Mouse (Mus musculus): ENCODE results near the gene Scamp2.

Gene Scamp2

DNA sequence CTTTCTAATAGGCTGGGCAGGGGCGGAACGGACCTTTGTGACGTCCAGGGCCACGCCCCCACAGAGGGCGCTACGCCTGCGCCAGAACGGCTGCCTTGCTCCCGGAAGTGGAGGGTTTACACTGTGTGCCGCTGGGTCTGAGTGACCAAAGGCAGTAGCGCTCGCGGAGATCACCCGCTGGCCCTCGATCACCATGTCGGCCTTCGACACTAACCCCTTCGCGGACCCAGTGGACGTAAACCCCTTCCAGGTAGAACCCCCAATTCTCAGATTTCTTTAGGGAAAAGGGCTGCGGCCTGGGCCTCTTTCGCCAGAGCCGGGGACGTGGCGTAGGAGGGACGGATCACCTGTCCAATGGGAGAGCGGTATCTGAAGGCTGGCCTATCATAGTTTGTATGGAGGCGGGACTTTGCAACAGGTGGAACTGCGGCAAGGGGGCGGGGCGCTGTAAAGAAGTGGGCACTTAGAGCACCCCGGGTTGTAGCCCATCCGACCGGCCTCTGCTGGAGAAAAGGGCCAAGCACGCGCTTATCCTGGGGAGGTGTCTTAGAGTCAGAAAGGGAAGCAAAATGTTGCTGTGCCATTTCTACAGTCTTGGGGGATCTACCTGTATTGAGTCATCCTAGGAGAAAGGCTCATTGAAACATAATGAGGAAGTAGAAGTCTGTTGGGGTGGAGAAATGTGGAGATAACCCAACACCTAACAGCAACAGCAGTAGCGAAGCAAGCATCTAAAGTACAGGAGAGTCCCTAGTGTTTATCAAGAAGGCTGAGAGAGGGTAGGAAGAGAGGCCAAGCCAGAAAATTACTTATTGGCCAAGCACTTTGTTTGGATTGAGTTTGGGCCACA lies at the start of gene Scamp2:
Gene Scamp2 (plus strand): TSS at position 83 of the 850 bp plus-strand sequence.
- in situ Hi-C loops (cut with MboI, MseI): no loop called here

DNA sequence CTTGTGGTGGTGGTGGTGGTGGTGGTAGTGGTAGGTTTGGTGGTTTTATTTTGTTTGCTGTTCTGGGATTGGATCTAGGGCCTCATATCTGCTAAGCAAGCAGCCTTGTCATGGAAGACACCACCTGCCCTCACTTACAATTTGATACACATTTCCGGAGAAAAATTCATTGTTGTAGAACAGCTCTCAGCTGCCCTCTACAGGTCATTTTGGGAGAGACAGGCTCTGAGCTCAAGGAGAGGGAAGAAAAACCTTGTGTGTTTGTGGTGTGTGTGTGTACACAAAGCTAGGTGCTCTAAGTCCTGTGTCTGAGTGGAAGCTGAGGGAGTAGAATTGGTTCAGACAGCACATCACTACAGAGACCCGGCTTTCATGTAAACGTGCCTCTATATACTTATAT lies 43.6 kb upstream of the Scamp2 start:
- in situ Hi-C loops (cut with MboI, MseI): no loop called here

DNA sequence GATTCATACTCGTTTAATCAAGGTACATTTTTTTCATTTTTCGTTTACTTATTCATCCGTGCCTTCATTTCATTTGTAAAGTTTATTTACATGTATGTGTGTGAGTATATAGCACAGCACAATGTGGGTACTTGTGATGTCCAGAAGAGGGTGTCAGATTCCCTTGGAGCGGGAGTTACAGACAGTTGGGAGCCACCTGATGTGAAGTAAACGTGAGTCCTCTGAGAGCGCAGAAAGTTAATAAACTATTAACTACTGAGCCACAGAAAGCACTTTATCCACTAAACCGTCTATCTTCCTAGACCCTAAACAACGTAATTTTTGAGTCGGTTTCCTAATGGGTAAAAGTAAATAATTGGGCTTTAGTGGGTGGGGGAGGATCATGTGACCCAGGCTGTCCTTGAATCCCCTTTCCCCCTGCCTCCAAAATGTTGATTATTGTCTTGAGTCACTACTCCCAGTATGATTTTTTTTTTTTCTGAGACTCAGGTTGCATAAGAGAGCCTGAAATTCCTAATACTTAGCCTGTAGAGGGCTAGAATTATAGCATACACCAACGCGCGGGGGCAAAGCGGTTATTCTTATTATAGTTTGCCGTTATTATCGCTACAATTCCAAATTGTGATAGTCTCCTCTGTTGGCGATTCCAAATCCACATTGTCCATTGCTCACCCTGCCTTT lies 40.2 kb upstream of the Scamp2 start:
- in situ Hi-C loops (cut with MboI, MseI): loop anchor here (5.0 kb wide), 1 partner anchor 38 kb away; no protein-coding TSS in a partner anchor

DNA sequence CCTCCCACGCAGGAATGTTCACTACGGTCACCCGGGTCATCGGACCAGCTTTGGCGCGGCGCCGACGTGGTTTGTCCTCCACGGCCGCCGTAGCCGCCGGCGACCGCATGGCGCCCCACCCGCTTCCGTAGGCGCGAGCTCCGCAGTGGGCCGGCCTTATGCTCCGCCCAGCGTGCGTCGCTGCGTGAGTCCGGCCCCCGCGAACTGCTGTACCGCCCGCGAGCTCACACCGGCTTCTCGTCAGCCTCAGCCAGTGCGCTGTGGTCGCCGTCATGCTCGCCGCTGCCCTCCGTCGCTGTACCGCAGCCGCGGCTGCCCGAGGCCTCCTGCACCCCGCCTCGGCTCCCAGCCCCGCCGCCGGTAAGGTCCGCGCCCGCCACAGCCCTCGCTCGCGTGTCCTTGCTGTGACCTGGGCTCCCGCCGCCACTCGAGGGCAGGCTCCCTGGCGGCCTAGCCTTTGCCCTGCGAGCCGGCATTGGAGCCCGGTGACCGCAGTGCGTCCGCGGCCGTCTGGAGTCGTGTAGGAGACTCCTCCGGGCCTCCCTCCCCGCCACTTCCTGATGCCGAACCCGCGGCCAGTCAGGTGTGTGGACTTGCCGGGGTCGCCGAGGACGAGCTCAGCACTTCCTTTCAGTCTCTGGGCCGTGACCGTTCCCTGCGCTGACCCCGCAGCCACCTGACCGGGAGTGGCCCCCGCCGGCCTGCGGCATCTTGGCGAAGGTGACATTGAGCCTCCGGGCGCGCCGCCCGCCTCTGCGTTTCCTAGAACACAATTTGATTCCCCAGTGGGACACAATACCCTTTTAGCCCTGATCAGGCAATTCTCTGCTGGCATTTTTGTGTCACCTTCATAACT lies 39.5 kb upstream of the Scamp2 start, which contains the start of gene Cox5a:
Gene Cox5a (plus strand): TSS at position 219 of the 856 bp plus-strand sequence.
- in situ Hi-C loops (cut with MboI, MseI): loop anchor here (5.0 kb wide), 1 partner anchor 39 kb away; no protein-coding TSS in a partner anchor

DNA sequence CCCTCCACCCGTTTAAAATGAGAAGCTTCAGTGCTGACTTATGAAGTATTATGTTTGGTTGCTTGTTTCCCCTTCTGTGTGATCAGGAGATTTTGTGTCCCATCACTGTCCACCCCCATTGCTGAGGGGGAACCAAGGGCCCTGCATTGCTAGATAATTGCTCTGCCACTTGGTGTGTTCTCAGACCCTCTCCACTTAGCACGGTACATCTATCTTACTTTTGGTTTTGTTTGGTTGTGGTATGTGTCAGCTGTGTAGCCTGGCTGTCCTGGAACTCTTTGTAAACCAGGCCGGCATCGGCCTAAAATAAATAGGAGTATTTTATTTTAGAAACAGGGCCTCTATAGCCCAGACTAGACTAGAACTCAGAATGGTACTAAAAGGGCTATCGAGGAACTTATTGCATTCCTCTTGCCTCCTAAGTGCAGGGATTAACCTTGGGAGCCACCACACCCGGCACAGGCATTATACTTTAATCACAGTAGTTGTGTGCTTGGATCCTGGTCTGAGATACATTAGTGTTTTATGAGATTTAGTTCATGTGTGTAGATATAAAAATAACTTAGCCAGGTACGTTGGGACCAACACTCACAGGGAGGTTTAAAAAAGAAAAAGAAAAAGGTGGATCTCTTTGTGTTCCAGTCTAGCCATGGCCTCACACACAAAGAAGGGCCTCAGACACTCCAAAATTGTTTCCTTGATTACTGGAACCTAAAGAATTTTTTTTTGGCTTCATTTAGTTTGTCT lies 38.5 kb upstream of the Scamp2 start:
- in situ Hi-C loops (cut with MboI, MseI): loop anchor here (5.0 kb wide), 1 partner anchor 40 kb away; no protein-coding TSS in a partner anchor

DNA sequence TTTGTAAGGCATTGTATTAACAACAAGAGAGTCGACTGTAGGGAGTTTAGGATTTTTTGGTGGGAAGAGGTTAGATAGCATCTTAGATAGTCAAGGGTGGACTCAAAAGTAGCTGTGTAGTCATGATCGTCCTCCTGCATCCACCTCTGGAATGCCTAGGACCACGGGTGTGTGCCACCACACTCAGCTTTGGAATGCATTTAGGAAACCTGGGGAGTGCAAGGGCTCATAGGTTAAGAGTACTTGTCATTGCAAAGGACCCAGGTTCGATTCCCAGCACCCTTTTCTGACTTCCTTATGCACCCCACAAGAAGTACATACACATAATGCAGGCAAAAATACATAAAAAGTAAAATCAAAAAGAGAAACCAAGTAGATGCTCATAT lies 37.9 kb upstream of the Scamp2 start:
- in situ Hi-C loops (cut with MboI, MseI): loop anchor here (5.0 kb wide), 1 partner anchor 41 kb away; no protein-coding TSS in a partner anchor

DNA sequence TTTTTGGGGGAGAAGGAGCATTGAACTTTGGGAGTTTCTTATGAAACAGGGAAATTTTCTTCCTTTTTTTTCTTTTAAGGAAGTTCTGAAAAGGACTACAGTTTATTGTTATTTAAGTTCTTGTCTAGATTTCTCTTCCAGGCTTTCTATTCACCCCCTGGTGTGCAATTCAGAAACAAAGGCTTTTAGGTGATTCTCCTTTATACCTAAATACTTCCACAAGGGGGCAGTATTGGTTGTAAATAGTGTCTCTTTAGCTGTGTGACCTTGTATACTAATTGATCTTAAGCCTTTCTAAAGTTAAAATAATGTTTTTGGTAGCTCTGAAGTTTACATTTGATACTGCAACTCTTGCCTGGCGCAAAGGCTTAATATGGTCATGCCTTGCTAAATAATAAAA lies 37.0 kb upstream of the Scamp2 start:
- in situ Hi-C loops (cut with MboI, MseI): loop anchor here (5.0 kb wide), 1 partner anchor 41 kb away; no protein-coding TSS in a partner anchor

DNA sequence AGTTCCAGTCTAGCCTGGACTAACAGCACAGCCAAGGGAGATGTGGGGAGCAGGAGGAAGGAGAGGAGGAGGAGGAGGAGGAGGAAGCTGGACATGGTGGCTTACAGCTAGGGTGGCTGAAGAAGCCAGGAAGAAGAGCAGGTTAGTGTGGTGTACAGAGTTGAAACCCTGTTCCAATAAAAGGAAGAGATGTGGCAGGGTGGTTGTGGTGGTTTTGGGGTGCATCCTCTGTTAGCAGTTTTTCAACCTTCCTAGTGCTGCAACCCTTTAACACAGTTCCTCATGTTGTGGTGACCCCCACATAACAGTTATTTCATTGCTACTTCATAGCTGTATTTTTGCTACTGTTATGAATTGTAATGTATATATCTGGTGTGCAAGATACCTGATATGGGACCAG lies 36.3 kb upstream of the Scamp2 start:
- in situ Hi-C loops (cut with MboI, MseI): loop anchor here (5.0 kb wide), 1 partner anchor 42 kb away; no protein-coding TSS in a partner anchor

DNA sequence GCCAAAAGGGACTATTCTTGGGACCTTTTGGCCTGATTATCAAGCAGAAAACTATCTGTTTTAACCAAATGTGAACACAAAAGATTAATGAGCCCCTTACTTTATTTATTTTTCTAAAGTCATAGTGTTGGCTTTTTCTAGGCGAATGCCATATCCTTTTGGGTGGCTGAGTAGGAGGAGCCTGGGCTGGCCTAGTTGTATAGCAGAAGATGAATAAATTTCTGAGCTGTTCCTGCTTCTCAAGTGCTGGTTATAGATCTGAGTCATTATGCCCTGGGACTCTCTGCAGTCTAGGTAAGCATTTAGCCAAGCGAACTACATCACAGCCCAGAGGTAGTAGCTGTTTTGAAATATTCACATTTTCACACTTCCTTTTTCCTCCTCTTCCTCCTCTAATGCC lies 35.2 kb upstream of the Scamp2 start:
- in situ Hi-C loops (cut with MboI, MseI): no loop called here

DNA sequence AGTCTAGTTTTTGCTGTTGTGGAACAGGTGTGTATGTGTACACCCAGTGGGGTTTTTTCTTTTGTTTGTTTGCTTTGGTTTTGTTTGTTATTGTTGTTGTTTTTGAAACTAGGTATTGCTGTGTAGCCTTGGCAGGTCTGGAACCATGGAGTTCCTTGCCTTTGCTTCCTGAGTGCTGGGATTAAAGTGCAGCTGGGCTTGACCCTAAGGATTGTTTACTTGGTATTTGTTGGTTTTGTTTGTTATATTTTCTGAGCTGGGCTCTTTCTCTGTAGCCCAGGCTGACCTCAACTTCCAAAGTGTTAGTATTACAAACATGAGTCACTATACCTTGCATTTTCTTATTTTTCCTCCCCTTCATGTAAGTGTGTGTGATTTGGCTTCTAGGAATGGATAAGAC lies 34.3 kb upstream of the Scamp2 start:
- in situ Hi-C loops (cut with MboI, MseI): no loop called here

DNA sequence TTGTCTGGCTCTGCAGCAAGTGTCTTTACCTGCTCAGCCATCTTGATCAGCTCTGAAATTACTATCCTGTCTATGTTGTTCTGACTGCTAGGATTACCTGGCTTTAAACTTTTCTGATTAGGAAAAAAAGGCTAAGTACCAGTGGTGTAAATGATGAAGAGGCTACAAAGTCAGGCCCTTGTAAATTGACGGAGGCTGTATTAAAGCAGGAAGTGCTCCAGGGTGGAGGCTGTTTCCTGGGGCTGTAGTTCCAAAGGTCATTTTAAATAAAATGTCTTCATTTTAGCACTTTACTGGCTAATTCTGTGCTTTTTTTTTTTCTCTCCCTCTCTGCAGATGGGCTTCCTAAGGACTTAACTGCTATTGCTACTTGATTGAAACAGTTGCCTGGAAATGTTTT lies 28.8 kb upstream of the Scamp2 start:
- in situ Hi-C loops (cut with MboI, MseI): no loop called here

DNA sequence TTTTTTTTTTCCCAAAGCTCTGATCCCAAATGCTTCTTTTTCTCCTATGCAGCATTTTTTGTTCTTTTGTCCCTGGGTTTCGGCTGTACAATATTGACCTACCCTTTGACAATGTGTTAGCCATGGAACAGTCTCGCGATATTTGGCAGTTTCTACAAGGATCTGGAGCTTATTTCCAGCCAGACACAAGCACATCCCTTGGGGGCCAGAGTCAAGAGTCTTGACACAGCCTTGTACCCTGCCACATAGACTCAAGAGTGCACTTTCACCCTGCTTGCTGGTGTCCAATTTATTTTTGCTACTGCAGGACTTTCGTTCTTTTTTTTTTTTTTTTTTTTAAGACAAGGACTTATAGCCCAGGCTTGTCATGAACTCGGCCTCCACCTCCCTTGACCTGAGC lies 24.4 kb upstream of the Scamp2 start:
- in situ Hi-C loops (cut with MboI, MseI): no loop called here

DNA sequence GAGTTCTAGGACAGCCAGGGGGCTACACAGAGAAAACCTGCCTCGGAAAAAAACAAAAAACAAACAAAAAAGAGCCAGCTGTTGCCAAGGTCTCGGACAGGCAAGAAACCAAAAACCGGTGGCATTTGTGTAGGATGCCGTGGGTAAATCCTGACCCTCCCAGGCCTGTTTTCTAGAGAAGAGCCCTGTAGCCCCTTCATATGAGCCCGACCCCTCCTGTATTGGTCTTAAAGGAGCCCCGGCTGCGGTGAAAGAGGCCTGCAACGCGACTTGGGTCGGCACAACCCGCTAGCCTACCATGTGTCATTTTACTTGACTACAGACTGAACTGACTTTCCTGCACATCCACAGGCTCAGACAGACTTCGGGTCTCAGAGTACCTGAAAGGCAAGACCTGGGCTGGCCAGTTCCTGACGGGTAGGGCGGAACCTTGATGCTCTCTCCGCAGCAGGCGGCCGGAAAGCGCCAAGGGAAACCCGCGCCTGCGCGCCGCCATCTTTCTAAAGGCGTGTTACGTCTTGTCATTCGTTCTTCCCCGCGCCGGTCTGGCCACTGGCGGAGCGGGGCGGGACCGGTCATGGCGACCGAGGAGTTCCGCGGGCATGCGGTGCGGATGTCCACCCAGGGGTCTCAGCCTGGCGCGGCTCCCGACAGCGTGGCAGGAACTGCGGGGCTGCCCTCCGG lies 23.6 kb upstream of the Scamp2 start, which contains the start of gene Fam219b:
Gene Fam219b (plus strand): TSS at position 485 of the 684 bp plus-strand sequence.
- in situ Hi-C loops (cut with MboI, MseI): no loop called here

DNA sequence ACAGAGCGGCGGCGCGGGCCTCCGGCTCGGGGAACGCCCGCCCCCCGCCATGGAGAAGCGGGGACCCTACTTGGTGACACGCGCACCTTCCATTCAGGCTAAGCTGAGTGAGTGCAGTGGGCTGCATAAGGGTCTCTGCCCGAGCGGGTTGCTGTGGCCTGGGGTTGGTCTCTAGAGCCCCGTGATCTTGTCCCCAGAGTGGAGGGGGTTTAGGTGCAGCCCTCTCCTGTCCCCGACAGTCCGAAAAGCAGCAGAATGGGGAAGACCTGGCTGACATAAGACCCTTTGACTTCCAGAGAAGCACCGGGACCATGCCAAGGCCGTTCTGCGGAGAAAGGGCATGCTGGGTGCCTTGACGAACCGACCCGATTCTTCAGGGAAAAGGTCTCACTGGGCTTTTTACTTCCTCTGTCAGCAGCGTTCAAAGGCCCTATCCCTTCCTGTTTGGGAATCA lies 23.0 kb upstream of the Scamp2 start:
- in situ Hi-C loops (cut with MboI, MseI): no loop called here

DNA sequence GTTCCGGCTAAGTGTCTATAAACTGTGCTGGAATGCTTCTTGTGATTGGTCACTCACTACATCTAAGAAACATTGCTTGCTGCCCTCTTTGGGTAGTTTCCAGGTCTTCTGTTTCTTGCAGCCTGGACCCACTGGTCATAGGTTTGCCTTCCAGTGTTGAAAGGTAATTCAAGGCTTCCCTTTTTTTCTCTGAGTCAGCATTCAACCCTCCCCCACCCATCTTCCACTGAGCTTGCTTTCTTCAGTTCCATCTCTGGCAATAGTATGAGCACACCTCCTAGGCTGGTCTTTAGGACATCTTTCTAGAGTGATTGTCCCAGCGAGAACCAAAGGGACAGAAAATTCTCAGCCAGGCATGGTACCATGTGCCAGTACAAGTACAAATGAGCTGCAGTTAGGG lies 21.2 kb upstream of the Scamp2 start:
- in situ Hi-C loops (cut with MboI, MseI): no loop called here

DNA sequence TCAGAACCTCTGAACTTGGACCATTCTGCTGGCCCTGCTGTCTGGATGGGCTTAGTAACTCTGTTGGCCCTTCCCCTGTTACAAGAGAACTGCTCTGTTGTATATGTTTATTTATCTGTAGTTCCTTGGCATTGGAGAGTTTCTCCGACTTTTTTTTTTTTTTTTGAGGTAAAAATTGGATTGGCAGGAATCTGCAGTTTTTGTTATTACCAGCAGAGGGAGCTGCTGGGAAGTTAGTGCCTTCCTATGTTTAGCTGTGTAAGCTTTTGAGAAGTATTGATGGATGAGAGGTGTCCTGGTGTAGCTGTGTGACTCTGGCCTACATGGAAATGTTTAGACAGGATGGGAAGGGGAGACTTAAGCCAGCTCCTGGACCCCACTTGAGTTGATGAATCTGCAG lies 19.4 kb upstream of the Scamp2 start:
- in situ Hi-C loops (cut with MboI, MseI): no loop called here

DNA sequence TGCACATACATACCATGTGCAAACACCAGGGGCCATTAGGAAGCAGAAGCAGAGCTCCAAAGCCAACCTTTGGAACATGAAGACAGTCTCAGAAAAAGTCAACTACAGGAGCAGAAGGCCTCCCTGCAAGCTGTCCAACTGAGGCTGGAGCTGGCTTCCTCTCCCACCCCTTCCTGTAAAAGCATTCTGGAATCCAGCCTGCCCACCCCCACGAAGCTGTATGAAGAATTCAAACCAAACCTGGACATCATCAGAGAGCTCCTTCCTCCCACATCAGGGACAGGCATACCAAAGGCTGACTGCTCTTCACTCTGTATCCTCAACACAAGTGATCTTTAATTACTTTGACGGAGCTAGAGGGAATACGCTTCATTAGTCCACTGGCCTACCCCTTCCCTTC lies 16.8 kb upstream of the Scamp2 start:
- in situ Hi-C loops (cut with MboI, MseI): no loop called here

DNA sequence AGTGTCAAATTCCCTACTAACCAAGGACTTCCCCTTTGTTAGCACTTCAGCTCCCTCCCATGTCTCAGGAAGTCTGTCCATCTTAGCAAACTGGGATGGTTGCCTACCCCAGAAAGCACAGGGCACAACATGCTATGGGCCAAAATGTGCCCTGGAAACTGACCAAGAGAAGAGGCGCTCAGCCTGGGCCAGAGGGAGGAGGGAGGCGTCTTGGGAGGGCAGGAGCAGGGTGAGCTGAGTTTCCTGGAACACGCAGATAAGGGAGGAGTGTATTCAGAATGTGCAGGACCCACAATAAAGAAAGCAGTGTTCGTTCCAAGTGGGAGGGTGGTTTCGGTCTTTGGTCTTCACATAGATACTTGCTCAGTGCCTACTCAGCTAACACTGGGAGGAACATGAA lies 13.5 kb upstream of the Scamp2 start:
- in situ Hi-C loops (cut with MboI, MseI): no loop called here

DNA sequence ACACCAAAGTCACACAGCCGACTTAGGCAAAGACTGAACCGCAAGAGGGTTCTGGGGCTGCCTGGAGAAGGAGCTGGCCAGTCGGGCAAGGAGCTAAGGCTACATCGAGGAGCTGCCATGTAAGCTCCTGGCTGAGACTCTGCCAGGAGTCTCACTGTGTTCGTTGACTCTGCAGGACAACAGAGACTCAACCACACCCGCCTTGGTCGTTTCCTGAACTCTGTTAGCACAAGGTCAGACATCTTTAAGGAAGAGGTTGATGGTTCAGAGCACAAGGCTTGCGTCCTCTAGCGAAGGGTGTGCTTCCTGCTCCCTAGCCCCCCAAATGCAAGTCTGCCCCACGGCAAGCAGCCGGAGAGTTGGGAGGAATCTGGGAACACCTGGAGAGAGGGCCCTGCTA lies 12.9 kb upstream of the Scamp2 start:
- in situ Hi-C loops (cut with MboI, MseI): no loop called here

DNA sequence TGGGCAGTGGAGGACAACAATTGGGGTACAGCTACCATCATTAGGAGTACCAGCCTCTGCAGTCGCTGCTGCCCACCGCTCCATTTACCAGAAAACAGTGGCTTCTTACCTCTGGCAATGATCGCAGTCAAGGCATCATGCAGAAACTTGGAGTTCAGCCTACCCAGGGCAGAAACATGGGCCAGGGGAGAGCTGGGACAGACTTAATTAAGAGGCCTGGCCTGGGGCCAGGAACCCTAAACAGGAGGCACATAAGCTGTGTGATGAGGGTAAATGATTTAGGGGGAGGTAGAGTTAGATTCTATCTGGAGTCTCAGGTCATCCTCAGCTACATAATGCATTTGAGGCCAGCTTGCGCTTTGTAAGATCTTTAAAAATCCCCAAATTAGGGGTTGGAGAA lies 11.6 kb upstream of the Scamp2 start:
- in situ Hi-C loops (cut with MboI, MseI): no loop called here
